Mouse (Mus musculus) testis, postnatal 14 days (tissue): Measurements from ENCODE around the gene Med13l.

ENCODE experiments used
- DNase-seq: peaks from one replicate; pipeline ENCODE4 v3.0.0; 2021; ENCODE audit warnings: low spot score

Med13l gene

DNA sequence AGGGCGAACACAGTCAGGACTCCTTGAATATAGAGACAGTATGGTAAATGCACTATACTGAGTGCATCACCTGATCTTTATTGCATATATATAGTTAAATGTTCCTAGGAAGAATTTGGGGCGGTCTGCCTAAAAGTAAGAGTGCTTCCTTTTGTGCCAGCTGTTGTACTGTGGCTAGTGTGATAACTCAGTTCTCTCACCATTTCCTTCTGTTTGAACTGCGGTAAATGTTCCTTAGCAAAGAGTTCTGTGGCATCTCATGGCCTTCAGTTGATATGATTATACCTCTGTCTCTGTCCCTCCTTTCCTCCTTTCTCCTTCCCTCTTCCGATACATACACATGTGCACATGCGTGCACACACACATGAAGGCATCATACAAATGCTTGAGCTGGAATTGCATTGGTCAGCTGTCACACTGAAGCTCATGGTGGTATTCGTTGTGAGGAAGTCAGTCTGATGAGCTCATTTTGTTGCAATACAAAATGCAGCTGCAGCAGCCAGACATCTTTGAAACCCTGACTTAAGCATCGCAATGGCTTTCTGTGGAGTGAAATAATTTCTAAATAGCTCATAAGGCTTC lies 97.9 kb downstream of the Med13l start:
- DNase-seq = no peak

DNA sequence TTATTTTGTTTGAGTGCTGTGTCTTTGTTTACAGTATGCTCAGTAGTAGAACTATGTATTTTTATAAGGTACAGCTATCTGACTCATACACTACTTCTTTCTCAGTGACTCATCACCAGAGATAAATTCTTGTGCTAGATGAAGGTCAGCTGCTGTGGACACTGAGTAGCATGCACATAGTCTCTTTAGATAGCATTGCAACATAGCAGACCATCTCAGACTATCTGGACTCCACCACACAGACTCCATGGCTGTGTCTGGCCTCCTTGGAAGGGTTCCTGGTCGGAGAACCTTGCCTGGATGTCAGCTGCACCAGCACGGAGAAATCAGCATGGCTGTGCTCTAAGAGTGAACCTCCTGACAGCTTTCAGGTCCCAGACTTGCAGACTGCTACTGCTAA lies 99.2 kb downstream of the Med13l start:
- DNase-seq = no peak

DNA sequence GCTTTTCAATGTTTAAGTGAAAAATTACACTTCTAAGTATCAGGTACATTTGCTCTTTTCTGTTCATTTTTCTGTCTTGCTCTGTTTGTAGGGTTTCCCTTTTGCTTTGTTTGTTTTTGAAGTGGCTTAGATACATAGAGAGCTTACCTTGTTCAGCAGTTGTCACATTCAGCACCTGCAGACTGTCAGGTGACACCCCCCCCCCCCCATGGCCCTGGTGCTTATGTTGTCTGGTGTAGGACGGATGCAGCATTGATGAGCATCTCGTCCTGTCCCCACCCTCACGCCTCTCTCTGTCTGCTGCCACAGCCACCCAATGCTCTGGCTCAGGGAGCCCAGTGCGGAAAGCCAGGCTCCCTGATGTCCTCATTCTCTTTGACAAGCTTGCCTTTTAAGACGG lies 101.3 kb downstream of the Med13l start:
- no peak for DNase-seq

DNA sequence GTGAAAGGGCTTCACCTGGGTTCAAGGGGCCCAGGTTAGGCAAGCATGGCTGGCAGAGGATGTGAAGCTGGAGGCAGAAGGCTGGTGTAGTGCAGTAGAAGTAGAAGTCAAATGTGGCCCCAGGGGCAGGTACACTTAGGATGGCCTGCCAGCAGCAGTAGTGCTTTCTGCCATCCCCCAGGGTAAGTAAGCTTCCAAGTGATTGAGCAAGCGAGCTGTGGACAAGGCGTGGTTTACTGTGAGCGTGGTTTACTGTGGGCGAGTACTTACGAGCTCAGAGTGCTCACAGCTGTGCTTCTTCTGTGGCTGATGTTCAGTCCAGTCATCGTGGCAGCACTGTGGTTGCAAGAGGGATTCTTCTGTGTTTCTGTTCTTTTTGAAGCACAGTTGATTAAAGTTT lies 103.5 kb downstream of the Med13l start:
- DNase-seq = no peak

DNA sequence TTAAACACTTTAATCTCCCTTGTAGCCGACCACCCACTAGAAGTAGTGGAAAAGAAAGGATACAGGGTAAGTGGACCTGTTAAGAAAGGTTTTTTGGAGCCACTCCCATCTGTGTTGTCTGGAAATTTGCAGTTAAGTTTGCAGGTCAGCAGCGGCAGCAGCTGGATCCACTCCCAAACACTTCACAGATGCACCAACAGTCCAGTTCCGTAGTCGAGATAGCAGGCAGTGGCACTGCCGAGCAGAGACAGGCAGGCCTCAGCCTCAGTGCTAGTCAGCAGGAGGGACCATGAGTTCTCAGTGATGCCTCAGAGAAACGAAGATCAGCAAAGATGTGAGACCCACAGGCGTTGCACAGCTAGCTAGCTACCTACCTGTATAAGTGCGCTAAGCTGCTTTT lies 104.5 kb downstream of the Med13l start:
- no peak for DNase-seq

DNA sequence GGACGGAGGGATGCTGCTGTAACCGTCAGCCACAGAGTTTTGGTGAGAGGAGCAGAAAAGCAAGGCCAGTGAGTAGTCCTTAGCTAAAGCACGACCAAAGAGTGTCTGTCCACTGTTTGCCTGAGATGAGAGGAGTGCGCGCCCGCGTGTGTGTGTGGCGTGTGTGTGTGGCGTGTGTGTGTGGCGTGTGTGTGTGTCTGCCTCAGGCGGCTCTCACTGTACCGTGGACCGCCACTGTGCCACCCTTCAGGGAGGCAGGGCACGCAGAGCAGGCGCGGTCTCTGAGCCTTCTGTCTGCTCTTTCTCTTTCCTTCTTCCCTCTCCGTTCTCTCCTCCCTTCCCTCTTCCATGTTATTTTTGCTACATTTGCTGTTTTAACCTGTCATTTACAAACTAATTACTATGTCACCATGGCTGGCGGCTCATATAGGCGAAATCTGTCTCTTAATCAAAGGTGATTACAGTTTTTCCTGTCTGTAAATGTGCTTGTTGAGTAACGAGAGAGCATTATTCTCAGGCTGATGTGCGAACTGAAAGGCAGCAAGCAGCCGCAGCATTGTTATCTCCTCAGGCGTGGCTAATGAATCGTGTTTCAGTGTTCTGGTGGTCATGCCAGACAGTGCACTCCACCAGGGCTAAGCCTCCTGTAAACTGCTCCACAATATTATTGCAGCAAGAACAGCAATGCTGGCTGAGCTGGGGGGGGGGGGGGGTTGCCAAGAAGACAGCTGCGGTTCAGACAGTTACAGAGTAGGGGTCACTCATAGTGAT lies 106.1 kb downstream of the Med13l start:
- no peak for DNase-seq

DNA sequence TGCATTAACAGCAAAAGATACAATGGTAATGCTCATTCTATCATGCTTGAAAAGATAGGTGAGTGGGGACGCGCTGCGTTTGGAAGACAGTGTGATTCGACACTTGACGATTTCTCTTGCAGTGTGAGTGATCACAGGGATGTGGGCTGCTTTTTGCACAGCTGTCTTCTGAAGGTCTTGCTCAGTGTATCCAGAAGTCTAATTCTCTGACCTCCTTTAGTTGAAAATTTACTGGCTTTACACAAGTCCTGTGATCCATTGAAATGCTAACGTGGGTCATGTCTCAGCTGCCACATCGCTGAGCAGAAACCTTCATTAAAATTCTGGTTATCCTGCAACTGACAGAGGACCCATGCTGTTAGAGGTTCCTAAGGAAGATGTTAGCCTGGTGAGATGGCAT lies 107.4 kb downstream of the Med13l start:
- DNase-seq = no peak

DNA sequence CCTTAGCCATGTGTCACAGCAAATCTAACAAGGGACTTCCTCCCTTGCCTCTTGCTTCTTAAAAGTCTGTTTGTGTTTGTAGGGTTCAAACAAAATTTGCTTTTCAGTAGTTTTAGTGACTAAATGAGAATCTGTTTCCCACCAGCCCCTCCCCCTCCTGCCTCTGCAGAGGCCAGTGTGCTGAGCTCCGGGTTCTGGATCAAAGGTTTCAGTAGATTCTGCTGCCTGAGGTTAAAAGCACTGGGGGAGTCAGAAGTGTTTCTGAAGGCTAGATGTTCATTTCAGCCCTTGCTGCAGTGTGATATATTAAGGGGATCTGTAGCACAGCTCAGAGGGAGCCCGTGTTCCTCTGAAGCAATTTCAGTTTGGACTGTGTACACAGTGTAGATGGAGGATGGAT lies 108.5 kb downstream of the Med13l start:
- DNase-seq = no peak

DNA sequence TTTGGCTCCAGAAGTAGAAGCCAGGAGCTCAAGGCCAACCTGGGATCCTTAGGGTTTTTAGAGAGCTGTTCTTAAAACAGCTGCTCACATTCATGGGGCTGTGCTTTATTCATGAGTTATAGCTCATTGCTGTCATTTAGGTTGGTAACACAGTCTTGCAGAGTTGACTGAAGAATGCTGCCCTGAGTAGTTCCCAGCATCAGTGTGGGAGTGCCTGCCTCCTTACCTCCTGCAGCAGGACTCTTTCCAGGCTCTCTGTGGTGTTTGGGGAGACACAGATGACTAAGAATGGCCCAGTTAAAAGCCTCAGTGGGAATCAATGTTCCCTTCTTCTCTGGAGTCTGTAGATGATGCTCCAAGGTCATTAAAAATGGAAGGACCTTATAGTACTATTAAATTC lies 111.6 kb downstream of the Med13l start:
- no peak for DNase-seq

DNA sequence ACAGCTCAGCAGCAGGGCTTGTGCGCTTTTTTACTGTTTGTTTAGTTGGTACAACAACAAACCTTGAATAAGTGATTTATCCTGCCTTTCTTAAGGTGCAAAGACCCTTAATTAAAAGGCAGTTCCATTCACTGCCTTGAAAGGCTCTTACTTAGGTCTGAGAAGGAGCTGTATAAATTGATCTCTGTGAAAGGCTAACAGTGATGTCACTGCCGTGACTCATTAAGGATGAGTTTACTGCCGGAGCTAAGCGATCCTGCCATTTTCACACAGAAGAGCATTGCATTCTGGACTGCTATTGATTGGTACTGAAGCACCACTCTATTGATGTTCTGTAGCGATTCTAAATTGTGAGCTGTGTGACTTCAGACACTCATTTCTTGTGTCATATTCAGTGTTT lies 113.4 kb downstream of the Med13l start:
- no peak for DNase-seq

DNA sequence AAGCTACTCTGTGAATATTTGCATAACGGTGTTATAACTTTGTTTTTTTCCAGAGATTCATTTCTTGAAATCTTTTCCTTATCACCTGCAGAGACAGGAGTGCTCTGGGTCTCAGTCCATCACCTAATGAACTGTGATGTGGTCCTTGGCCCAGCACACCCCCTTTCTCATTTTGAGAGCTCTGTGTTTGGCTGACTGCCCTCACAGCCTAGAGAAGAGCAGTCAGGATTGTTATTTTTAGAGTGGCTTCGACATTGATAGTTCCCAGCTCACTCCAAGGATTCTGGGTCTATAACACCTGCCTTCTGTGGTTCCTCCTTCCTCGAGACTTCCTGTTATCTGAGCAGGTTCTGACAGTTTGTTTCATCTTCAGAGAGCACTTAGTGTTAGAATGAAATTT lies 113.8 kb downstream of the Med13l start:
- DNase-seq = no peak

DNA sequence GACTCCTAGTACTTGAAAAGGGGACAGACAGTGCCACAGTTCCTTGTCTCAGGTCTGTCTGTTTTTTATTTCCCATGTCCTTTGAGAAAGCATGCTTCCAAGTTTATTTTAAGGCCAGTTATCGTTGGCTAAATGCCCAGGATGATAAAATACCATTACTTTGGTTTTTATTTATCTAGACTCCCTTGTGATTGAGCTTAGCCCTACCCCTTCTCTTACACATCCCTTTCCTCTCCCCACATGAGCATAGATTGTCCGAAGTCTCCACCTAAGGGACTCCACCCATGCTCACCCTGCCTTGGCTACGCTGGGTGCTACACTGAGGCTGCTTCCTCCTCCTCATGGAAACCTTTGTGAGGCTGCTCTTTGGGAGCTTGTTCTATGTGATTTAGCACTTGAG lies 115.2 kb downstream of the Med13l start:
- DNase-seq = no peak

DNA sequence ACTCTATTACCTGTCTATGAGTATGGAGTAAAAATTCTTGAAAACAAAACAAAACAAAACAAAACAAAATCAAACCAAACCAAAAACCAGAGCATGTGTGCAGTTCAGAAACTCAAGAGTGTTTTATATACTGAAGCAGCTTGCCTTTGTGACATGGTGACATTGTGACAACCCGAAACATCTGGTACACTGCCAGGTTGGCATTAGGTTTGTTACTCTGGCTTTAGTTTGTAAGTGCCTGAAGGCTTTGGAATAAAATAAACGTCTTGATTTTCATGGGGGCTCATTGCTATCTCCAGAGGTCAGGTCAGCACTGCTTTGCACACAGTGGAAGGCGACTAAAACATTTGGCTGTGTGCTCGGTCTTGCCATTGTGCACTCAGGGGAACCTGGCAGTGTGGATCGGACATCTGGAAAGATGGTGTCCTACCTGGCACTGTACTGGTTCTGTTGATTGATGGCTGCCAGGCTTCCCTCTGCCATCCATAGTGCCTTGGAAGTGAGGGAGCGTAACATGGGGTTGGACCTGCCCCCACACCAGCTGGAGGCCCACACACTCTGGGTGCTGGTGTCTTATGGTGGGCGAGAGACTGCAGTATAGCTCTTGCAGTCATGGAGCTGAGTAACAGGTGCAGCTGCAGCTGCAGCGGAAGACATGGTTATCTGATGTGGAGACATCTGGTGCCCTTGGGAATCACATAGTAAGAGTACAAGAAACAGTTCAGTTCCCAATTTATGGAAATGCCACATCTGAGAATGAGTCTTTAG lies 115.9 kb downstream of the Med13l start:
- no peak for DNase-seq

DNA sequence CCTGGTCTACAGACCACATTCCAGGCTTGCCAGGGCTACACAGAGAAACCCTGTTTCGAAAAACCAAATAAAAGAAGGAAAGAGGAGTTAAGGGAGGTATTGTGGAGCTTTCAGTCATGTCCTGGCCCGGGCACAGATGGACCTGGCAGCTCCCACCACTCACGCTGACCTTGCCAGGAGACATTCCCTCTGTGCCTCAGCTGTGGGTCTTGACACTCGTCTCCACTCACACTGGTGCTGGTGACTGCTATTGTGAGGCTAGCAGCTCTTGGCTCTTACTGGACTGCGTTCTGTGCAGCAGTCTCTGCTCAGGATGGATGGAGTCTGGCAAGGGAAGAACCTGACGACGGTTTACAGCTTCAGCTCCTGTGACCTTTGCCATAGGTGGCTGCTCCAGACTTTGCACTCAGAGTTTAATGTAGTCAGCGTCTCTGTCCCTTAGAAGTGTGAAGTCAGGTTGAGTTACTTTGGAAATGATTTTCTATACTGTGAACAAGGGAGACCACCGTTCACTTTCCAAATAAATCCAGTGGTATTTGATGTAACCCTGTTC lies 118.9 kb downstream of the Med13l start:
- DNase-seq = no peak

DNA sequence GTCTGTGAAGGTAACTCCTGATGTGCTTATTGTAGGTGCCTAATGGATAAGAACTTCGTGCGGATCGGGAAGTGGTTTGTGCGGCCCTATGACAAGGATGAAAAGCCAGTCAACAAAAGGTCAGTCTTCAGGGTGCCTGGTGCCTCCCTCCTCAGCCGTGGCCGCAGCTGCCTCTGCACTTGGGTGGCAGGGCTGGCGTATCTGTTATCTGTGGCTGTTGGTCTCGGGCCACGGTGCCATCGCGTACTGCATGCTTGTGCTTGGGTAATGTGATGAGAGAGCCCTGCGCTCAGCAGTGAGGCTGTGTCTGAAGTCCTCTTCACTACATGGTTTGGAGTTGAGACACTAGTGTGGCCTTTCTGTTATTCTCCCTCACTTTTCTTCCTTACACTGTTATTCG lies 120.4 kb downstream of the Med13l start:
- DNase-seq = no peak

DNA sequence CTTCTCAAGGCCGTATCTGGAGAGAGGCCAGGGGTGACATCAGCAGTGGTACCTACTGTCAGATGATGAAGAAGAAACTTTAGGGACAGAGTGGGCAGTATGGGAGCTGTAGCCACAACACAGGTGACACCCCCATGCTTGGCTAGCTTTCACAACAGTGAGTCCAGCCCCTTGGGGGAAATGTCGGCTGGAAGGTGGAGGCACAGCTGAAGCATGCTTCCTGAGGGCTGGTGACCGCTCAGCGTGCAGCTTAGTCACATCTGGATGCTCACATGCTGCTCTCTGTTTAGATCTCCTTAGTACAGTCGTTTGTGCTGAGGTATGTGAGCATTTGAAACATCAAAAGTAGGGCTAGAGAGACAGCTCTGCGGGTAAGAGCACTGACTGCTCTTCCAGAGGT lies 121.5 kb downstream of the Med13l start:
- DNase-seq = no peak

DNA sequence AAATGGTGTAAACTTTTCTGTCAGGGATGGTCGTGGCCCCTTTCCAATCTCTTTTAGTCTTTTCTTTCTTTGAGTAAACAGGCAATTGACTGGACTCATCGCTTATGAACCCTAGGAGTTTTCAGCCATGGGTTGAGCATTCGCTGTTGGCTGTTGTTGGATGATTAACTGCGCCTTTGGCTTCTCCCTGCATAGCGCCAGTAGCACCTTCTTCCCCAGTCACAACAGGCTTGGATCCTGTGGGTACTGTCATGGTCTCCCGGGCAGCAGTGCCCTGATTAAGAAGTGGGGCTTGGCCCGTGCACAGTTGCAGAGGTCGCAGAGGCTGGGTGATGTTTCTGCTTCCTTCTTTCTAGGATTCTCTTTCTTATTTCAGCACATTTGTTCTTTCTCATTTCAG lies 124.7 kb downstream of the Med13l start:
- no peak for DNase-seq

DNA sequence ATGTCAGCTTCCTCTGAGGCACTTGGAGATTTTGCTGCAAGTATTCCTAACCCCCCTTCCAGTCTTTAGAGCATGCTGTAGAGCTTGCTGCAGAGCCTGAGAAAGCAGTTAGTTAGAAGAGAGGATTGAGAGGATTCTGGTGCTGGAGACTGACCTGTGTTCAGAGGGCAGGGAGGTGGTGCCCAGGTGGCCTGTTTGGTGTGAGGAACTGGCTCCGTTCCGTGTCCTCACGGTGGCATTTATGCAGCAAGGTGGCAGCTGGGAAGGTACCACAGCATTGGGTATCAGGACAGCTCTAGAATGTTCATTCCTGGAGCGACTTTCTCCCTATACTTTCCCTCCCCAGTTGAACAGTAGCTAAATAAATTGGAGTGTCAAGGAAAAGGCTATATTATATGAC lies 125.5 kb downstream of the Med13l start:
- DNase-seq = no peak

DNA sequence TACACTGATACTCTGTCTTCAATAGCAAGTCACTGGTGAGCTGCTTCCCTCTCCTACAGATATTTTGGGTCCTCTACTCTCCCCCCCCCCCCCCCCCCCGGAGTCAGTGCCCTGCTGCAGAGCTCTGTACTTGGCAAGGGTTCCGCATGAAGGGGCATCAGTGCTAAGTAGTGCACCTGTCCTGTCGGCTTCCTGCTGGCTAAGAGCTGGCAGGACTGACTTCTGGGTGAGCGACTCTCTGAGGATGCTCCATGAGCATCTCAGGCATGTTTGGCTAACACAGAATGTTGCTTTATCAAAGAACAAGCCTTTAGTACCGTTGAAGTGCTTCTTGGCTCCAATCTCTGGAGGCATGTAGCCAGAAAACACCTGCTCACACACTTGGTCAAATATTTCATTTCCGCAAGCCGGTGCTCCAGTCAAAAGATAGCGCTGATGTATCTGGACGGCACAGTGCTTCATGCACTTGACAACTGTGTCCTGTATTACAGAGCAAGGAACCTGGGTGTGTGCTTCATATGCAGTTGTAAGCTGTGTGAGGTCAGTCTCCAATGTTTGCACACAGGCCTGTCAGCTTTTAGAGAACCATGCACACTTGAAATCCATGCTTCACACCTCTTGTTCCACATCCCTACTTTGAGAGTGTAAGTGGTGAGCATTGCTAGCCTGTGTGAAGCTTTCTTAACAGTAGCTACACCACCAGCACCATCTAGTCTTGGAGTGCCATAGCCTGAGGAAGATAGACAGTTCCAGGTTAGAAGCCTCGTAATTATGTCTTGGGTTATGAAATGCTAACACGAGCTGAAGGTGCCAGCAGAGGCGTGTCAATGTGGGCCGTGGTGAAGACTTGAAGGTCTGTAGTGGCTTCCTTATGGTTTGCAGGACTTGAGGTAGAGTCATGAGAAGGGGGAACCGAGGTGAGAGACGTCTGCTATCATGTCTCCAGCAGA lies 128.7 kb downstream of the Med13l start:
- DNase-seq = no peak

DNA sequence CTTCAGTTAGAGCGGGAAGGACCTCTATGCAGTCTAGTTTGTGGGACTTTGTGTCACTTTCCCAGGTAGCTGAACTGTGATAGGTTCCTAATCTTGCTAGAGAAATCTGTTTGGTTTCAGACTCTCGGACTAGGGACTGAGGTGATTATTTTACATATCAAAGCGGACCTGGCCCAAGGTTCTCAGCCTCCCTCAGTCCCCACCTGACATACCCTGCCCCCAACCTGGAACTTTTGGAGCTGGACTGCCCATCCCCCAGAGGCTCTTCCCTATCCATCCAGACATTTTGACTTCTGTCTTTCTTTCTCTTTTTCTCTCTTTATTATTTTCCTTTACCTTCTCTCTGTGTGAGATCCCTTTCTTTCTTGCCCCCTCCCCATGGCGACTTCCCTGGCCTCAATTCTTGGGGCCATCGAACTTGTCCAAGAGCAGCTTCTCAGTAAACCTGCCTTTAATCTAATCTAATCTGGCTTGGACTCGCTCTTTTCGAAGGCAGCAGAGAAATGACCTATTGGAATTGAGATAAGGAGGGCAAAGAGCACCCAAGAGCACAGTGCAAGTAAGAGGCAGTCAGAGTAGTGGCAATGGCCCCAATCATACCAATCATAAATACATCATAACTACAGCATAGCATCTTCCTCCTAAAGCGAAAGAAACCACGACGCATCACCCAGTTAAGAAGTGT lies 130.7 kb downstream of the Med13l start:
- no peak for DNase-seq

DNA sequence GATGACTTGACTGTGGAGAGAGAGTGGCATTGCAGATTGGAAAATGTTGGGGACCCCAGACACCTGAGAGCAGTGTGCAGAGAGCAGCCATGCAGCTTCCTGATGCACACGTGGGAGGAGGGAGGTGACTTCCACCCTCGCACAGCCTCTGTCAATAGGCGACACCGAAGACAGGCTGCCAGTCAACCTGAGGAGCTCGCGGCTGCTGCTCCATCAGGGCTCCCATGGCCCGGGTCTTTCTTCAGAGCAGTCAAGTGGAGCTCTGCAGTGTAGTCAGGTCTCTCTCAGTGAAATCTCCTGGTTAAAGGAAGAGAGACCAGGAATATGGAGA lies 131.2 kb downstream of the Med13l start:
- no peak for DNase-seq

DNA sequence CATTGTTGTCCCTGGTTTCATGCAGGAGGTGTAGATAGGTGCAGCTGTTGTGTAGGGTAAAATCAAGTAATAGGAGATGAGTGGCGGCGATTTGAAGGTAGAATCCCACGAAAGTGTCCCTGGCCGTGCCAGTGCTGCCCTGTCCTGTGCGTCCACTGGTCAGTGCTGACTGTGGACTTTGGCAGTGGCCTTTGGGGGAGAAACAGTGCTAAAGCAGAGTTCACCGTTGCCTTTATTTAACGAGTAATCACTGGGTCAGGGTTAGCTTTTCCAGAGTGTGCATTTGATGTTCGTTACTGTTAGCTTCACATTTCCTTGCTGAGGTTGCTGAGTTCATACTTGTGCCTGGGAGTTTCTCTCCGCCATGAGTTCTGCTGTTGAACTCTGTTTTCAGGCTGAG lies 133.5 kb downstream of the Med13l start:
- no peak for DNase-seq
